Mouse (Mus musculus): ENCODE results near the gene Csnk1g1.

DNA sequence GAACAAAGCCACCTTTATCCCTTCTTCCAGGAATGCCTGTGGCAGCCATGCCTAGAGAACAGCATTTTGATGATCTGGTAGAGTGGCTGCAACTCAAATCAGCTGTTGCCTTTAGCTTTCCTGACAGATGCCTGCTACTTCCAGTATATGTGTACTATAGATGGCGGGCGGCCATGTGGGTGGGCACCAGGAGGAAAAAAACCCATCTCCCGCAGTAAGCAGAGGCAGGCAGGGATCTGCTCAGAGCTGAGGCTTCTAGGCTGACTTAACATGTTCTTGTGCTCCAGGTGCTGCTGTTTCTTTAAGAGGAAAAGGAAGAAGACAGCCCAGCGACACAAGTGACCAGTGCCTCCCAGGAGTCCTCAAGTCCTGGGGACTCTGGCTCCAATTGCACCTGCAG is 130.6 kb downstream of the Csnk1g1 start:
- TF ChIP-seq CTCF (IDR thresholded peaks at IDR 0.05; ENCODE audit: control insufficient read depth, insufficient read depth, low read length) (no peak), POLR2A (IDR thresholded peaks at IDR 0.05; ENCODE audit: borderline replicate concordance, control insufficient read depth, low read depth, low read length) (no peak)
